12 mouse cellular contexts compared by ENCODE assay signal in the genomic region with DNA sequence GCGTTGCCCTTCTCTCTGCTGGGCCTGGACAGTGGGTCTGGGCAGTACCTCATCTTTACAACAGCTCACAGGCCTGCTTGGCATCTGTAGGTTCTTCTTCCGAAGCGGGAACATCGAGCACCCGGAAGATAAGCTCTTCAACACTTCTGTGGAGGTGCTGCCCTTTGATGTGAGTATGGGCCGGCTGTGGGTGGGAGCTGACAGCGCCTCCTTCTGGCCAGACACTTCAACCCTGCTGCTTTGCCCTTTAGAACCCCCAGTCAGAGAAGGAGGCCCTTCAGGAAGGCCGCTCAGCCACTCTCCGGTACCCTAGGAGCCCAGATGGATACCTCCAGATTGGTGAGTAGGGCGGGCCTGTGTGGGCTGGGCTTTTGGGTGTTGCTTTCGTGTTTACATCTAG. TPM values are rescaled to one million over a fixed set of nuclear protein-coding genes. Genes with fewer than 3 reads are reported as not detected.
DNase-seq lines count a peak whose midpoint lies in the region; ATAC-seq and TF ChIP-seq lines count a peak whose summit lies in the region.
"Had no signal": no experiment of that assay in that cellular context is flagged by ENCODE, and none has a peak within 500 bp of the region (broad histone marks: within the 10 kb centered on the region; RNA-seq: fewer than 3 reads in every experiment).

No protein-coding gene starts in this region.

- no peak for TF ChIP-seq EP300 in MEL (IDR thresholded peaks at IDR 0.05; ENCODE audit: low read depth in 1 of 2, low read length in 2 of 2)

- no peak; a peak in 1 of 4 replicates for TF ChIP-seq POLR2A in MEL (IDR thresholded peaks at IDR 0.05; ENCODE audit: control insufficient read depth in 1 of 2, insufficient read depth in 1 of 2, low read depth in 1 of 2, low read length in 2 of 2, poor library complexity in 1 of 2)

- no peak for ATAC-seq in inflammation-experienced regulatory T-cells, adult 6 months
- ATAC-seq: midbrain, embryonic 15.5 days had no signal

- peak; percentile 50 for TF ChIP-seq CTCF in layer of hippocampus, adult 2 months (conservative IDR thresholded peaks at IDR 0.05)
- TF ChIP-seq CTCF in MEL (IDR thresholded peaks at IDR 0.05 in 2 of 3, conservative IDR thresholded peaks at IDR 0.05 in 1 of 3; ENCODE audit: control insufficient read depth in 1 of 3, insufficient read depth in 1 of 3, low read depth in 2 of 3, low read length in 3 of 3, poor library complexity in 1 of 3, severe bottlenecking in 1 of 3), result peak in 2 of 3 experiments; percentile 67 to 83; a peak in 5 of 6 replicates

- H3K27me3 ChIP-seq in MEL (ENCODE audit: control insufficient read depth in 1 of 2, insufficient read depth in 2 of 2, low read length in 2 of 2), result no peaks in the 10 kb centered on the region
- no peaks in the 10 kb centered on the region for H3K27me3 ChIP-seq in splenic B cell, adult 2 months (ENCODE audit: control insufficient read depth, insufficient read depth, low read length, poor library complexity, severe bottlenecking)
- peaks cover 65% of the 10 kb centered on the region for H3K27me3 ChIP-seq in embryonic facial prominence, embryonic 10.5 days (replicated peaks; ENCODE audit: low read depth, poor library complexity, severe bottlenecking)

- H3K9me3 ChIP-seq in MEL (replicated peaks; ENCODE audit: insufficient read depth, low read length), result no peaks in the 10 kb centered on the region
- H3K9me3 ChIP-seq in embryonic facial prominence, embryonic 10.5 days, result no peaks in the 10 kb centered on the region
- H3K9me3 ChIP-seq: hindbrain, embryonic 13.5 days; midbrain, embryonic 15.5 days had no signal

- no peak overlapping the region for H3K27ac ChIP-seq in layer of hippocampus, adult 2 months
- H3K27ac ChIP-seq in MEL (ENCODE audit: control insufficient read depth, low read depth, low read length), result no peak overlapping the region
- no peak overlapping the region for H3K27ac ChIP-seq in embryonic facial prominence, embryonic 10.5 days (replicated peaks)
- H3K27ac ChIP-seq: hindbrain, embryonic 13.5 days; midbrain, embryonic 15.5 days had no signal

- H3K9ac ChIP-seq in MEL (ENCODE audit: control insufficient read depth, low read depth, low read length, poor library complexity, severe bottlenecking), result no peak overlapping the region
- H3K9ac ChIP-seq: hindbrain, embryonic 13.5 days; midbrain, embryonic 15.5 days had no signal

- H3K79me2 ChIP-seq in MEL (ENCODE audit: control insufficient read depth, insufficient read depth, low read length, poor library complexity), result no peaks in the 10 kb centered on the region; the same call in 1 of the 2 replicates

- 84% methylated on average over 11 of the region's 11 CpGs for WGBS in embryonic facial prominence, embryonic 10.5 days

- peaks cover 3 to 15% of the 10 kb centered on the region in 2 experiments; a peak in 3 of 4 replicates for H3K4me1 ChIP-seq in MEL (ENCODE audit: control insufficient read depth in 1 of 2, insufficient read depth in 2 of 2, low read length in 2 of 2)
- H3K4me1 ChIP-seq in embryonic facial prominence, embryonic 10.5 days, result peaks cover 54% of the 10 kb centered on the region

- TF ChIP-seq RAD21 in MEL (IDR thresholded peaks at IDR 0.05; ENCODE audit: low read depth, low read length), result peak; percentile 11

- H3K4me3 ChIP-seq in layer of hippocampus, adult 2 months, result no peak overlapping the region
- H3K4me3 ChIP-seq in MEL (ENCODE audit: control insufficient read depth in 1 of 2, insufficient read depth in 1 of 2, low read depth in 2 of 2, low read length in 2 of 2), result no peak overlapping the region
- no peak overlapping the region for H3K4me3 ChIP-seq in embryonic facial prominence, embryonic 10.5 days
- H3K4me3 ChIP-seq: hindbrain, embryonic 13.5 days; midbrain, embryonic 15.5 days had no signal

- DNase-seq in cerebellum, adult 9-10 months, result peak; percentile 35
- no peak for DNase-seq in cerebellum, adult 8-10 months
- DNase-seq in layer of hippocampus, adult 2 months (ENCODE audit: low spot score in 2 of 2), result no peak
- DNase-seq in layer of hippocampus, postnatal 14 days (ENCODE audit: low spot score in 2 of 2), result no peak
- DNase-seq in MEL (ENCODE audit: low read depth, low spot score), result peak; percentile 58
- peak; percentile 46 for DNase-seq in splenic B cell, adult 2 months (ENCODE audit: low read depth, low spot score)
- no peak for DNase-seq in embryonic facial prominence, embryonic 10.5 days (ENCODE audit: low spot score)
- DNase-seq: cerebellum, postnatal 36 days; right cerebral cortex, postnatal 4 days had no signal

- H3K36me3 ChIP-seq in MEL (ENCODE audit: control insufficient read depth in 1 of 2, insufficient read depth in 2 of 2, low read length in 2 of 2), result peaks cover 5 to 7% of the 10 kb centered on the region in 2 experiments; a peak in 3 of 4 replicates
- no peaks in the 10 kb centered on the region for H3K36me3 ChIP-seq in splenic B cell, adult 2 months (ENCODE audit: control insufficient read depth, insufficient read depth, low read length, poor library complexity, severe bottlenecking)
- peaks cover 47% of the 10 kb centered on the region for H3K36me3 ChIP-seq in embryonic facial prominence, embryonic 10.5 days (replicated peaks)

TF ChIP-seq in MEL, 35 proteins besides CTCF, POLR2A, EP300 and RAD21:
- TF ChIP-seq HCFC1 (IDR thresholded peaks at IDR 0.05; ENCODE audit: low read depth, low read length) (no peak), RCOR1 (IDR thresholded peaks at IDR 0.05; ENCODE audit: low read depth, low read length) (no peak), SMC3 (IDR thresholded peaks at IDR 0.05; ENCODE audit: low read depth, low read length) (peak; percentile 40), MXI1 (IDR thresholded peaks at IDR 0.05; ENCODE audit: low read depth, low read length) (no peak)
TF ChIP-seq in MEL: peak in this region for 1.

RNA-seq across cellular contexts. Expression of gene Ltc4s, which starts 4.4 kb away (rescaled TPM):
- total RNA-seq in layer of hippocampus, adult 2 months (2021), result 1 to 10 TPM; 6.8 to 9.3 TPM
- total RNA-seq in layer of hippocampus, postnatal 14 days (2021), result 10 to 100 TPM; 13.1 to 13.8 TPM
- total RNA-seq in MEL (2012; rRNA removed), result 1.6 and 3.1 TPM in 2 replicates
- 1 to 10 TPM in 1 of 2 experiments, not detected in 1; 3.4 TPM for polyA plus RNA-seq in MEL (2012; ENCODE audit: insufficient read depth in 1 of 2, insufficient read length in 2 of 2, low read depth in 1 of 2, low replicate concordance in 2 of 2, missing spikeins in 1 of 2)
- not detected for polyA plus RNA-seq in inflammation-experienced regulatory T-cells, adult 6 months (2017; shearing (Covaris generic))
- polyA plus RNA-seq in embryonic facial prominence, embryonic 10.5 days (2016; fragmentation: Nextera tagmentation; extraction: Ambion mirVana), result 0.75 and 1.4 TPM in 2 replicates

RNA-seq across cellular contexts. Expression of gene Mgat4b, which starts 23.3 kb away (rescaled TPM):
- 10 to 100 TPM; 91.2 to 93.0 TPM for total RNA-seq in layer of hippocampus, adult 2 months (2021)
- 100 to 1,000 TPM; 166 to 175 TPM for total RNA-seq in layer of hippocampus, postnatal 14 days (2021)
- total RNA-seq in MEL (2012; rRNA removed), result 22.3 and 33.7 TPM in 2 replicates
- 10 to 100 TPM in 1 of 2 experiments, not detected in 1; 69.4 TPM for polyA plus RNA-seq in MEL (2012; ENCODE audit: insufficient read depth in 1 of 2, insufficient read length in 2 of 2, low read depth in 1 of 2, low replicate concordance in 2 of 2, missing spikeins in 1 of 2)
- 1 to 10 TPM; 1.0 to 2.7 (median 1.3) TPM for polyA plus RNA-seq in inflammation-experienced regulatory T-cells, adult 6 months (2017; shearing (Covaris generic))
- polyA plus RNA-seq in embryonic facial prominence, embryonic 10.5 days (2016; fragmentation: Nextera tagmentation; extraction: Ambion mirVana), result 22.6 and 23.5 TPM in 2 replicates

RNA-seq across cellular contexts. Expression of gene Sqstm1, which starts 23.4 kb away (rescaled TPM):
- 100 to 1,000 TPM; 444 to 465 TPM for total RNA-seq in layer of hippocampus, adult 2 months (2021)
- 100 to 1,000 TPM; 343 to 377 TPM for total RNA-seq in layer of hippocampus, postnatal 14 days (2021)
- total RNA-seq in MEL (2012; rRNA removed), result 223 and 240 TPM in 2 replicates
- 100 to 1,000 TPM in 1 of 2 experiments, not detected in 1; 187 TPM for polyA plus RNA-seq in MEL (2012; ENCODE audit: insufficient read depth in 1 of 2, insufficient read length in 2 of 2, low read depth in 1 of 2, low replicate concordance in 2 of 2, missing spikeins in 1 of 2)
- 10 to 100 TPM; 44.8 to 78.4 (median 66.5) TPM for polyA plus RNA-seq in inflammation-experienced regulatory T-cells, adult 6 months (2017; shearing (Covaris generic))
- polyA plus RNA-seq in embryonic facial prominence, embryonic 10.5 days (2016; fragmentation: Nextera tagmentation; extraction: Ambion mirVana), result 130 and 131 TPM in 2 replicates

RNA-seq across cellular contexts. Expression of gene Maml1, which starts 58.1 kb away (rescaled TPM):
- total RNA-seq in layer of hippocampus, adult 2 months (2021), result 10 to 100 TPM; 10.1 to 10.8 TPM
- 10 to 100 TPM in 1 of 2 experiments, 1 to 10 TPM in 1; 9.6 to 10.5 TPM for total RNA-seq in layer of hippocampus, postnatal 14 days (2021)
- total RNA-seq in MEL (2012; rRNA removed), result 3.8 and 4.5 TPM in 2 replicates
- 10 to 100 TPM in 1 of 2 experiments, not detected in 1; 12.6 TPM for polyA plus RNA-seq in MEL (2012; ENCODE audit: insufficient read depth in 1 of 2, insufficient read length in 2 of 2, low read depth in 1 of 2, low replicate concordance in 2 of 2, missing spikeins in 1 of 2)
- 1 to 10 TPM; 2.9 to 4.9 (median 4.8) TPM for polyA plus RNA-seq in inflammation-experienced regulatory T-cells, adult 6 months (2017; shearing (Covaris generic))
- polyA plus RNA-seq in embryonic facial prominence, embryonic 10.5 days (2016; fragmentation: Nextera tagmentation; extraction: Ambion mirVana), result 6.7 and 7.2 TPM in 2 replicates

RNA-seq across cellular contexts. Expression of gene Mrnip, which starts 59.7 kb away (rescaled TPM):
- 10 to 100 TPM; 12.7 to 15.8 TPM for total RNA-seq in layer of hippocampus, adult 2 months (2021)
- 10 to 100 TPM; 15.3 to 17.7 TPM for total RNA-seq in layer of hippocampus, postnatal 14 days (2021)
- 10.6 and 12.1 TPM in 2 replicates for total RNA-seq in MEL (2012; rRNA removed)
- polyA plus RNA-seq in MEL (2012; ENCODE audit: insufficient read depth in 1 of 2, insufficient read length in 2 of 2, low read depth in 1 of 2, low replicate concordance in 2 of 2, missing spikeins in 1 of 2), result 1 to 10 TPM in 1 of 2 experiments, not detected in 1; 8.6 TPM
- polyA plus RNA-seq in inflammation-experienced regulatory T-cells, adult 6 months (2017; shearing (Covaris generic)), result 10 to 100 TPM; 11.1 to 14.0 (median 12.5) TPM
- 24.1 and 27.3 TPM in 2 replicates for polyA plus RNA-seq in embryonic facial prominence, embryonic 10.5 days (2016; fragmentation: Nextera tagmentation; extraction: Ambion mirVana)

Comparison
In these comparisons a context has a peak if more than half of its experiments do, and no peak if none do; other contexts are left out.
1. DNase-seq: peak in cerebellum, adult 9-10 months (single experiment), MEL (single experiment) and splenic B cell, adult 2 months (single experiment); none in cerebellum, adult 8-10 months (single experiment), layer of hippocampus, adult 2 months (0 of 2), layer of hippocampus, postnatal 14 days (0 of 2) and embryonic facial prominence, embryonic 10.5 days (single experiment).